Comparison of ENCODE assay signal across 12 mouse cellular contexts in the genomic region with DNA sequence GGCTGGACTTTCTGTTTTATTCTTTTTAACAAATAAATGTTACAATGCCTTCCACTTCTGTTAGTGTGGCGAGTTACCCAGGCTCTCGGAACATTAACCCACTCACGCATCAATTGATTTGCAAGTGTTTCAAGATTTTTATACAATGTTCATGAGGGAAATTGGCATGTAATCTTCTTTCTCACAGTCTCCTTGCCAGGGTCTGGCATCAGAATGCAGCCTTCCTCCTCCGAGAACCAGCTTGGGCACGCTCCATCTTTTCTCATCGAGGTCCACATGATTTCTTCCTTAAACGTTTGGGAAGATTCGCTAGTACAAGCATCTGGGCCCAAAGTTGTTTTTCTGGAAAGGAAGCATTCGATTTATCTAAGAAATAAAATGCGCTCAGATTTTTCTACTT.
DNase-seq lines count a peak whose midpoint lies in the region; ATAC-seq lines count a peak whose summit lies in the region.
"Had no signal": no experiment of that assay in that cellular context is flagged by ENCODE, and none has a peak within 500 bp of the region (broad histone marks: within the 10 kb centered on the region; RNA-seq: fewer than 3 reads in every experiment).

No protein-coding gene starts in this region.

- H3K36me3 ChIP-seq in embryonic facial prominence, embryonic 14.5 days (ENCODE audit: control insufficient read depth, insufficient read depth, low read length), result no peaks in the 10 kb centered on the region
- no peaks in the 10 kb centered on the region for H3K36me3 ChIP-seq in embryonic facial prominence, embryonic 10.5 days (replicated peaks)
- H3K36me3 ChIP-seq in midbrain, embryonic 10.5 days, result no peaks in the 10 kb centered on the region
- H3K36me3 ChIP-seq in midbrain, embryonic 11.5 days (ENCODE audit: control insufficient read depth, insufficient read depth, low read length), result no peaks in the 10 kb centered on the region
- H3K36me3 ChIP-seq: heart, embryonic 10.5 days had no signal

- H3K9ac ChIP-seq in embryonic facial prominence, embryonic 14.5 days (ENCODE audit: low read depth, low read length), result no peak overlapping the region
- H3K9ac ChIP-seq in midbrain, embryonic 11.5 days (ENCODE audit: low read length), result no peak overlapping the region
- H3K9ac ChIP-seq: lung, embryonic 14.5 days had no signal

- no peak overlapping the region for H3K4me3 ChIP-seq in embryonic facial prominence, embryonic 14.5 days (ENCODE audit: low read depth, low read length)
- no peak overlapping the region for H3K4me3 ChIP-seq in embryonic facial prominence, embryonic 10.5 days
- H3K4me3 ChIP-seq in midbrain, embryonic 10.5 days, result no peak overlapping the region
- H3K4me3 ChIP-seq in midbrain, embryonic 11.5 days (ENCODE audit: low read depth, low read length), result no peak overlapping the region
- H3K4me3 ChIP-seq: heart, embryonic 10.5 days had no signal

- DNase-seq in embryonic facial prominence, embryonic 14.5 days (ENCODE audit: low spot score), result peak; percentile 47
- DNase-seq in embryonic facial prominence, embryonic 10.5 days (ENCODE audit: low spot score), result no peak
- no peak for DNase-seq in midbrain, embryonic 10.5 days (ENCODE audit: low spot score)
- no peak for DNase-seq in midbrain, embryonic 11.5 days (ENCODE audit: low spot score, missing footprints)
- DNase-seq in layer of hippocampus, postnatal 14 days (ENCODE audit: low spot score in 2 of 2), result peak; percentile 36 to 74
- peak; percentile 55 for DNase-seq in right cerebral cortex, postnatal 25 days
- DNase-seq in adrenal gland, adult 2 months, result no peak
- no peak for DNase-seq in urinary bladder, postnatal 4 days (ENCODE audit: low spot score in 2 of 2)
- DNase-seq: B cell, adult 2 months had no signal

- no peaks in the 10 kb centered on the region for H3K27me3 ChIP-seq in embryonic facial prominence, embryonic 14.5 days (replicated peaks; ENCODE audit: control insufficient read depth, insufficient read depth, low read length)
- H3K27me3 ChIP-seq in embryonic facial prominence, embryonic 10.5 days (replicated peaks; ENCODE audit: low read depth, poor library complexity, severe bottlenecking), result no peaks in the 10 kb centered on the region
- H3K27me3 ChIP-seq in midbrain, embryonic 10.5 days (ENCODE audit: low read depth, poor library complexity, severe bottlenecking), result no peaks in the 10 kb centered on the region
- H3K27me3 ChIP-seq in midbrain, embryonic 11.5 days (ENCODE audit: control insufficient read depth, insufficient read depth, low read length), result no peaks in the 10 kb centered on the region

- peaks cover 19% of the 10 kb centered on the region for H3K4me1 ChIP-seq in embryonic facial prominence, embryonic 14.5 days (ENCODE audit: control insufficient read depth, insufficient read depth, low read length)
- H3K4me1 ChIP-seq in embryonic facial prominence, embryonic 10.5 days, result 0 out of 2 replicates have a peak, but pooled peaks cover 3% of the 10 kb centered on the region
- peaks cover 28% of the 10 kb centered on the region for H3K4me1 ChIP-seq in midbrain, embryonic 10.5 days
- peaks cover 10% of the 10 kb centered on the region; the same call in 1 of the 2 replicates for H3K4me1 ChIP-seq in midbrain, embryonic 11.5 days (ENCODE audit: control insufficient read depth, insufficient read depth, low read length)
- H3K4me1 ChIP-seq: heart, embryonic 10.5 days had no signal

- no peak overlapping the region for H3K27ac ChIP-seq in embryonic facial prominence, embryonic 14.5 days (replicated peaks; ENCODE audit: low read depth, low read length)
- no peak overlapping the region for H3K27ac ChIP-seq in embryonic facial prominence, embryonic 10.5 days (replicated peaks)
- peak overlapping the region; percentile 57; the same call in 1 of the 2 replicates for H3K27ac ChIP-seq in midbrain, embryonic 10.5 days (replicated peaks)
- no peak overlapping the region for H3K27ac ChIP-seq in midbrain, embryonic 11.5 days (ENCODE audit: low read depth, low read length)
- H3K27ac ChIP-seq: heart, embryonic 10.5 days had no signal

- H3K4me2 ChIP-seq in embryonic facial prominence, embryonic 14.5 days (ENCODE audit: low read depth, low read length), result 0 out of 2 replicates have a peak overlapping the region, but pooled peaks have one; percentile 5
- H3K4me2 ChIP-seq in midbrain, embryonic 11.5 days, result no peak overlapping the region
- H3K4me2 ChIP-seq: lung, embryonic 14.5 days had no signal

- WGBS in embryonic facial prominence, embryonic 14.5 days, result 60% methylated on average over 10 of the region's 10 CpGs
- 87% methylated on average over 10 of the region's 10 CpGs for WGBS in embryonic facial prominence, embryonic 10.5 days
- 86% methylated on average over 10 of the region's 10 CpGs for WGBS in midbrain, embryonic 10.5 days
- WGBS in midbrain, embryonic 11.5 days, result 76% methylated on average over 10 of the region's 10 CpGs

- H3K9me3 ChIP-seq in embryonic facial prominence, embryonic 14.5 days (ENCODE audit: control insufficient read depth, low read length), result no peaks in the 10 kb centered on the region
- H3K9me3 ChIP-seq in embryonic facial prominence, embryonic 10.5 days, result 0 out of 2 replicates have a peak, but pooled peaks cover 3% of the 10 kb centered on the region
- H3K9me3 ChIP-seq in midbrain, embryonic 10.5 days (replicated peaks), result no peaks in the 10 kb centered on the region; the same call in 1 of the 2 replicates
- no peaks in the 10 kb centered on the region for H3K9me3 ChIP-seq in midbrain, embryonic 11.5 days (ENCODE audit: control insufficient read depth, low read length)
- H3K9me3 ChIP-seq: heart, embryonic 10.5 days had no signal

- no peak for ATAC-seq in embryonic facial prominence, embryonic 14.5 days (ENCODE audit: low read depth)
- no peak for ATAC-seq in midbrain, embryonic 11.5 days (ENCODE audit: low FRiP score)
- ATAC-seq: intestine, postnatal 0 days had no signal

Comparison
In these comparisons a context has a peak if more than half of its experiments do, and no peak if none do; other contexts are left out.
1. DNase-seq: peak in embryonic facial prominence, embryonic 14.5 days (single experiment), layer of hippocampus, postnatal 14 days (2 of 2) and right cerebral cortex, postnatal 25 days (single experiment); none in embryonic facial prominence, embryonic 10.5 days (single experiment), midbrain, embryonic 10.5 days (single experiment), midbrain, embryonic 11.5 days (single experiment), adrenal gland, adult 2 months (single experiment) and urinary bladder, postnatal 4 days (0 of 2).